1 mouse cellular context compared by ENCODE assay signal in the genomic region with DNA sequence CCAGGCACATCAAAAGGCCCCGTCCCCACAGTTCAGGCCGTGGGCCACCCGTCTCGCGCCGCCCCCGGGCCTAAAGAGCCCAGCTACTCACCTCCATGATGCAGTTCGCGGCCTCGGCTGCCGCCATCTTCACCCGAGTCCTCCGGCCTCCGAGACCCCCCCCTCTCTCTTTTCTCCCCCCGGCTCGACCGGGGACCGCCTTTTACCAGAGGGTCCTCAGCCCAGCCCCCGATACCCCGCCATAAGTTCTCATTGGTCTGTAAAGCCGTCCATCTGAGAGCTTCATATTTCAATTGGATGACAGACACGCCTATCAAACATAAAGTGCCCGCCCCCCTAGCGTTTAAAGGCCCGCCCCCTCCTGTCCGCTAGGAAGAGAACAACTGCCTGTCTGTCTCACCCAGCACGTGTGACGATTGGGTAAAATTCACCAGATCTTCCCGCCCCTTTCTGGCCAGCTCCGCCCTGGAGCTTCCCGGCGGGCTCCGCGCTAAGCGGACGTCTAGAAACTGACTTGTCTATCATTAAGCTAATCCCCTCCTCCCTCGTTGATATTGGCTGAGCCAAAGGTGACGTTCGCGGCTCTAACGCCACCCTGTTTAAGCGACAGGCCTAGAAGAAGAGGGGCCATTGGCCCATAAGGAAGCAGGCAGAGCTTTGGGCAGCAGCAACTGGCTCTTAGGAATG.
A peak's percentile ranks its signal among the peaks of the same experiment; 100 is the strongest.
TF ChIP-seq lines count a peak whose summit lies in the region.

A gene (minus strand): TSS at position 377 of the 687 bp plus-strand sequence.

TF ChIP-seq in MEL, 35 proteins besides CTCF, POLR2A, EP300 and RAD21 (continued from another document):
- TF ChIP-seq RCOR1 (IDR thresholded peaks at IDR 0.05; ENCODE audit: low read depth, low read length), result no peak
- no peak for TF ChIP-seq ETS1 (IDR thresholded peaks at IDR 0.05; ENCODE audit: low read depth, low read length)
- no peak for TF ChIP-seq SMC3 (IDR thresholded peaks at IDR 0.05; ENCODE audit: low read depth, low read length)
- TF ChIP-seq BHLHE40 (IDR thresholded peaks at IDR 0.05; ENCODE audit: borderline replicate concordance, low read depth, low read length), result no peak
- no peak for TF ChIP-seq POLR2AphosphoS2 (IDR thresholded peaks at IDR 0.05; ENCODE audit: low read length)
- TF ChIP-seq CHD1 (IDR thresholded peaks at IDR 0.05; ENCODE audit: low read depth, low read length), result no peak
- peak; percentile 46; the same call in 1 of the 2 replicates for TF ChIP-seq ELF1 (IDR thresholded peaks at IDR 0.05; ENCODE audit: low read depth, low read length)
- peak; percentile 41; the same call in 1 of the 2 replicates for TF ChIP-seq KAT2A (conservative IDR thresholded peaks at IDR 0.05; ENCODE audit: low read depth, low read length)
- TF ChIP-seq ZNF384 (IDR thresholded peaks at IDR 0.05; ENCODE audit: low read depth, low read length), result no peak
- no peak for TF ChIP-seq TAL1 (IDR thresholded peaks at IDR 0.05; ENCODE audit: low read length)
- no peak for TF ChIP-seq MXI1 (IDR thresholded peaks at IDR 0.05; ENCODE audit: low read depth, low read length)
- no peak for TF ChIP-seq GABPA (IDR thresholded peaks at IDR 0.05; ENCODE audit: low read depth, low read length)
